Mouse (Mus musculus) stomach, postnatal 0 days (tissue): ENCODE results near the gene Ap1g2. TPM values are rescaled to one million over a fixed set of nuclear protein-coding genes. Genes with fewer than 3 reads are reported as not detected.

Source experiments
- ATAC-seq: fragments of 200-750 bp; cut with Nextera tagmentation; 2 replicates; pipeline ENCODE4 v1.8.0; 2017; ENCODE audit not compliant: low FRiP score, low TSS enrichment
- DNase-seq: peaks from one replicate; pipeline ENCODE4 v3.0.0-alpha.2; 2016; ENCODE audit warnings: low spot score
- H3K27ac ChIP-seq: fragments of 300-500 bp; sonication (generic); replicated peaks from 2 replicates; pipeline ENCODE4 v1.5.1; 2014; ENCODE audit warnings: mild to moderate bottlenecking, control low read depth
- H3K27me3 ChIP-seq: fragments of 300-500 bp; sonication (generic); 2 replicates; pipeline ENCODE4 v1.6.1; 2014; ENCODE audit warnings: low read length; ENCODE audit not compliant: control insufficient read depth, insufficient read depth
- H3K36me3 ChIP-seq: fragments of 300-500 bp; sonication (generic); 2 replicates; pipeline ENCODE4 v1.6.1; 2014; ENCODE audit warnings: low read length, mixed read lengths; ENCODE audit not compliant: control insufficient read depth, insufficient read depth
- H3K4me1 ChIP-seq: fragments of 300-500 bp; sonication (generic); replicated peaks from 2 replicates; pipeline ENCODE4 v1.6.1; 2014; ENCODE audit warnings: antibody characterized with exemption; ENCODE audit not compliant: control insufficient read depth, insufficient read depth
- H3K4me2 ChIP-seq: fragments of 300-500 bp; sonication (generic); replicated peaks from 2 replicates; pipeline ENCODE4 v1.6.1; 2014; ENCODE audit warnings: low read depth, mild to moderate bottlenecking, control low read depth, moderate library complexity
- H3K4me3 ChIP-seq: fragments of 300-500 bp; sonication (generic); 2 replicates; pipeline ENCODE4 v1.5.1; 2014; ENCODE audit warnings: low read depth, low read length, control low read depth
- H3K9ac ChIP-seq: fragments of 300-500 bp; sonication (generic); 2 replicates; pipeline ENCODE4 v1.6.1; 2014; ENCODE audit warnings: mild to moderate bottlenecking, low read length, control low read depth, mixed read lengths
- H3K9me3 ChIP-seq: fragments of 300-500 bp; sonication (generic); 2 replicates; pipeline ENCODE4 v1.6.1; 2016; ENCODE audit warnings: low read length; ENCODE audit not compliant: control insufficient read depth
- CTCF ChIP-seq: IDR thresholded peaks from 2 replicates; pipeline ENCODE4 v1.5.1; 2016; ENCODE audit warnings: antibody characterized with exemption, low read depth, mild to moderate bottlenecking, moderate library complexity
- EP300 ChIP-seq: optimal IDR thresholded peaks from 2 replicates; pipeline ENCODE3; 2016; ENCODE audit warnings: antibody characterized with exemption
- WGBS: fragments of 180-500 bp; shearing (Covaris S2); extraction: QIAGEN DNeasy Blood & Tissue Kit; methylation state at CpG from one replicate; pipeline ENCODE4 v1.1.7; 2014; 5-methylcytosine and 5-hydroxymethylcytosine counted together
- polyA plus RNA-seq: library from polyadenylated mRNA; unstranded; fragments of >200 nt; fragmentation: Nextera tagmentation; extraction: Ambion mirVana; gene quantifications from 2 replicates; pipeline ENCODE4 v1.2.1, GENCODE M21; 2015

The Ap1g2 gene
- polyA plus RNA-seq, 1 experiment from 2014 or later = 26.4 TPM

DNA sequence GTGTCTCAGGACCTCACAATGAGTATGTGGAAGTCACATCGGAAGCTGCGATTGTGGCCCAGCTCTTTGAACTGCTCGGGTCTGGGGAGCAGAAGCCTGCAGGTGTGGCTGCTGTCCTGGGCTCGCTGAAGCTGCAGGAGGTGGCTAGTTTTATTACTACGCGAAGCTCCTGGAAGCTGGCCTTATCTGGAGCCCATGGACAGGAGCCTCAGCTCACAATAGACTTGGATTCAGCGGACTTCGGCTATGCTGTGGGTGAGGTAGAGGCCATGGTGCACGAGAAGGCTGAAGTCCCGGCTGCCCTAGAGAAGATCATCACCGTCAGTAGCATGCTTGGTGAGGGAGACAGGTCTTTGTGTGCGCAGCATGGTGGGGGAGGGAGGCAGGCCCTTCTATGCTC lies 10.7 kb downstream of the Ap1g2 start:
- H3K4me2 ChIP-seq = peak overlapping the region; percentile 58
- H3K9me3 ChIP-seq = no peaks in the 10 kb centered on the region
- no peak for DNase-seq
- peaks cover 7% of the 10 kb centered on the region for H3K4me1 ChIP-seq
- peaks cover 5% of the 10 kb centered on the region; the same call in 1 of the 2 replicates for H3K36me3 ChIP-seq
- H3K9ac ChIP-seq = peak overlapping the region; percentile 75
- WGBS = 55% methylated on average over 12 of the region's 12 CpGs
- TF ChIP-seq CTCF (no peak), EP300 (no peak)
- peak overlapping the region; percentile 72 for H3K4me3 ChIP-seq
- H3K27ac ChIP-seq = peak overlapping the region; percentile 78; the same call in 1 of the 2 replicates
- no peaks in the 10 kb centered on the region for H3K27me3 ChIP-seq
- ATAC-seq = no peak

DNA sequence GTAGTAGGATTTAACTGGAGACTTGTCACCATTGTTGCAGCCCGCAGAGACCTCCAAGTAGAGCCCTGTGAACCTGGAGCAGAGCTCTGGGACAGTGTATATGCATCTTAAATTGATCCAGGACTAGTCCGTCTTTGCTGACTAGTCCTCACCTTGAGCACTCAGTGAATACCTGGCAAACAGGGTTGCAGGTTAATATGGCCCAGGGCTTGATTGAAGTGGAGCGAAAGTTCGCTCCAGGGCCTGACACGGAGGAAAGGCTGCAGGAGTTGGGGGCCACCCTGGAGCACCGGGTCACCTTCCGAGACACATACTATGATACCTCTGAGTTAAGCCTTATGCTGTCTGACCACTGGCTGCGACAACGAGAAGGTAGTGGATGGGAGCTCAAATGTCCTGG lies 11.1 kb downstream of the Ap1g2 start:
- Histone ChIP-seq H3K4me3 (peak overlapping the region; percentile 72), H3K4me1 (peaks cover 7% of the 10 kb centered on the region), H3K36me3 (peaks cover 5% of the 10 kb centered on the region; the same call in 1 of the 2 replicates), H3K27me3 (no peaks in the 10 kb centered on the region), H3K9me3 (no peaks in the 10 kb centered on the region), H3K4me2 (peak overlapping the region; percentile 58), H3K9ac (peak overlapping the region; percentile 75), H3K27ac (peak overlapping the region; percentile 78)
- no peak for DNase-seq
- whole genome bisulfite sequencing = 49% methylated on average over 9 of the region's 9 CpGs
- ATAC-seq = no peak
- TF ChIP-seq CTCF = no peak
- TF ChIP-seq EP300 = no peak

DNA sequence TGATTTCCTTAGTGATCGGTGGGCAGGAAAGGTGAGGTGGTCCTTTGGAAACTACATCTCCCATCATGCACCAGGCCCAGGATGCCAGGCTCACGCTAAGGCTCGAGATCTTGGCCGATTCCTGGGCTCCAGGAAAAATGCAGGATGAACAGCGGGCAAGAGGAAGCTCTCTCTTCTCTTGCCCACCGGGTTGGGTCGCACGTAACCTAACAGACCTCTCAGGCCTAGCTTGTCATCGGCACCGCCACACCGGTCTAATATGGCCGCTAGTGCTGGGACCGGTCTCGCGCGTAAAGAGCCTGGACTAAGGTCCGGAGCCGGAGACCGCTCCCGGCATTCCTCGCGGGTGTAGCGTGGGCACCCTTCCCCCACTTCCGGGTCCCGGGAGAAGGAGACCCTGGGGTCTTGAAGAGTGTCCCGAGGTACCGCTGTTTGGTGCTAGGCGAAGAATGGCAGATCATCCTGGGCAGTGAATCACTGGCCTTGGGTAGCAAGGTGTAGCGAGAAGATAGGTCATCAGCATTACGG lies 11.6 kb downstream of the Ap1g2 start, which contains the start of gene Thtpa:
Gene Thtpa, plus strand, starts transcription at position 81 of the 528 bp plus-strand sequence.
- peak; percentile 81 for ATAC-seq

DNA sequence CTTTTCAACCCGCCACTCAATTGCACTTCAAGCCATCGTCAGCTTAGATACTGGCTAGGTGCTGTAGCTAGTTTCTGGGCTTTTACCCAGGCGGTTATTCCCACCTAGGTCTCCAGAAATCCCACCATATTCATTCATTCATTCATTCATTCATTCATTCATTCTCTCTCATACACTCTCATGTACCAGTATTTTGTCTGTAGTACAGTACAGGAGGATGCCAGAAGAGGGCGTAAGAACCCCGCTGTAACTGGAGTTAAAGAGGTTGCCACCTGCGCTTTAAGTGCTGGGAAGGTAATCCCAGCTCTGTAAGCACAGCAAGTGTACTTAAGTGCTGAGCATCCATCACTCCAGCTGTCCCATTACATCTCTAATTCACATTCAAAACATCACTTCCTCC lies 12.5 kb downstream of the Ap1g2 start:
- no peak overlapping the region for H3K4me3 ChIP-seq

More for the DNA sequence above, 11.6 kb downstream of the Ap1g2 start, which contains the start of gene Thtpa:
- Histone ChIP-seq H3K4me1 (peaks cover 7% of the 10 kb centered on the region), H3K9me3 (no peaks in the 10 kb centered on the region), H3K36me3 (peaks cover 5% of the 10 kb centered on the region; the same call in 1 of the 2 replicates), H3K9ac (peak within 1 kb of the TSS; percentile 75), H3K4me3 (peak within 1 kb of the TSS; percentile 72), H3K27ac (peak within 1 kb of the TSS; percentile 78), H3K4me2 (peak within 1 kb of the TSS; percentile 58), H3K27me3 (no peaks in the 10 kb centered on the region)
- peak; percentile 84 for DNase-seq
- no peak for TF ChIP-seq EP300
- no peak for TF ChIP-seq CTCF
- under 1% methylated on average over 30 of the region's 30 CpGs for WGBS

DNA sequence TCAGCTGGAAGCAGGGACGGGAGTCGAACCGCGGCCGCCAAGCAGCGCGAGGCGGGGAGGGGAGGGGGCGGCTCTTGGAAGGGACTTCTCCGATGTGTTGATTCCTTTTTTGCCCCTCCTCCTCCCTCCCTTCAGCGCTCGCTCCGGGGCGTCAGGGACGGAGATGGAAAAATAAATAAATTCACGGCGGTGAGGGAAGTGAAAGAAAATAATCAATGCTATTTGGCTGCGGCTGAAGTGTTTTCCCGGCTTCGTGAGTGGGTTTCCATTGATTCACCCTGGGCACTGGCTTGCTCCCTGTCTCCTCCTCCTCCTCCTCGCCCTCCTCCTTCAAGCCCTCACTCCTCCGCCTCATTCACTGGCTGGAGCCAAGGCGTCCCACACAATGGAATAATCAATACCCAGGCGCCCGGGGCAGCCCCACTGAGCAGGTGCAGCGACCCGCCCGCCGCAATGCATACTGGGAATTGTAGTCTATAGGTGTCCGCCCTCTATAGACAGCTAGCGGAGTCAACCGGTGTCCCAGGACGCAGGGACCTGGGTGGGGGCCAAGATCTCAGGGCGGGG lies 14.3 kb downstream of the Ap1g2 start, which contains the start of gene Zfhx2:
Gene Zfhx2, minus strand, starts transcription at position 314 of the 567 bp plus-strand sequence.
- Histone ChIP-seq H3K9ac (peak within 1 kb of the TSS; percentile 56), H3K4me2 (peak within 1 kb of the TSS; percentile 80), H3K9me3 (no peaks in the 10 kb centered on the region), H3K27ac (peak within 1 kb of the TSS; percentile 45), H3K4me3 (peak within 1 kb of the TSS; percentile 58), H3K27me3 (no peaks in the 10 kb centered on the region), H3K36me3 (no peaks in the 10 kb centered on the region), H3K4me1 (peaks cover 7% of the 10 kb centered on the region)
- DNase-seq (peak; percentile 94), ATAC-seq (peak; percentile 88)
- peak; percentile 44 for TF ChIP-seq CTCF
- no peak for TF ChIP-seq EP300
- under 1% methylated on average over 34 of the region's 34 CpGs for WGBS

More for the DNA sequence above, 12.5 kb downstream of the Ap1g2 start:
- H3K9ac ChIP-seq = no peak overlapping the region
- no peaks in the 10 kb centered on the region for H3K27me3 ChIP-seq
- H3K36me3 ChIP-seq = peaks cover 1% of the 10 kb centered on the region; the same call in 1 of the 2 replicates
- H3K4me2 ChIP-seq = no peak overlapping the region
- 39% methylated on average over 6 of the region's 6 CpGs for WGBS
- TF ChIP-seq CTCF = peak; percentile 53
- TF ChIP-seq EP300 = no peak
- DNase-seq (no peak), ATAC-seq (no peak)
- H3K9me3 ChIP-seq = no peaks in the 10 kb centered on the region
- H3K4me1 ChIP-seq = peaks cover 7% of the 10 kb centered on the region
- H3K27ac ChIP-seq = no peak overlapping the region
